Mouse (Mus musculus) testis, adult 2 months (tissue): Measurements from ENCODE around the gene Nudt9.

Experiments used
- CTCF ChIP-seq: fragments of 200-500 bp; IDR thresholded peaks from 2 replicates; pipeline ENCODE4 v1.5.1; 2012; ENCODE audit warnings: low read depth, mild to moderate bottlenecking, inconsistent platforms, low read length, moderate library complexity; ENCODE audit not compliant: control insufficient read depth, insufficient read depth, insufficient replicate concordance
- POLR2A ChIP-seq: fragments of 200-500 bp; IDR thresholded peaks from 2 replicates; pipeline ENCODE4 v1.6.1; 2012; ENCODE audit warnings: low read depth, mild to moderate bottlenecking, inconsistent platforms, low read length, moderate library complexity; ENCODE audit not compliant: control insufficient read depth

GRCm38 (mm10) chr5:104052956-104053355 is 6.8 kb downstream of the Nudt9 start:
- TF ChIP-seq POLR2A = no peak
- TF ChIP-seq CTCF = peak; percentile 66; the same call in 1 of the 2 replicates
